Comparison of ENCODE assay signal across 9 mouse cellular contexts in genomic region chr2:109904171-109904821, GRCm38 (mm10). TPM values are rescaled to one million over a fixed set of nuclear protein-coding genes. Genes with fewer than 3 reads are reported as not detected.
A peak's percentile ranks its signal among the peaks of the same experiment; 100 is the strongest.
DNase-seq lines count a peak whose midpoint lies in the region; ATAC-seq lines count a peak whose summit lies in the region.
"Had no signal": no experiment of that assay in that cellular context is flagged by ENCODE, and none has a peak within 500 bp of the region (broad histone marks: within the 10 kb centered on the region; RNA-seq: fewer than 3 reads in every experiment).

No protein-coding gene starts in this region.

- no peaks in the 10 kb centered on the region for H3K4me1 ChIP-seq in hindbrain, embryonic 16.5 days (ENCODE audit: control insufficient read depth, insufficient read depth, low read depth, low read length)

- no peak overlapping the region for H3K4me2 ChIP-seq in hindbrain, embryonic 16.5 days (ENCODE audit: low read length)

- no peaks in the 10 kb centered on the region for H3K9me3 ChIP-seq in hindbrain, embryonic 16.5 days (ENCODE audit: control insufficient read depth, low read length)
- H3K9me3 ChIP-seq: megakaryocyte, embryonic 14.5 days had no signal

- H3K27me3 ChIP-seq in hindbrain, embryonic 16.5 days (replicated peaks; ENCODE audit: control insufficient read depth, insufficient read depth, low read length), result no peaks in the 10 kb centered on the region

- no peak overlapping the region for H3K27ac ChIP-seq in hindbrain, embryonic 16.5 days (ENCODE audit: low read depth, low read length)

- under 1% methylated on average over 7 of the region's 7 CpGs for WGBS in hindbrain, embryonic 16.5 days

- ATAC-seq in hindbrain, embryonic 16.5 days, result peak; percentile 81

- no peak overlapping the region for H3K4me3 ChIP-seq in hindbrain, embryonic 16.5 days (ENCODE audit: low read length)
- H3K4me3 ChIP-seq: megakaryocyte, embryonic 14.5 days had no signal

- peaks cover 10% of the 10 kb centered on the region for H3K36me3 ChIP-seq in hindbrain, embryonic 16.5 days (ENCODE audit: control insufficient read depth, insufficient read depth, low read length)

- DNase-seq in Muller cell, postnatal 12 days (ENCODE audit: inconsistent ontology term), result peak; percentile 82
- peak; percentile 88 for DNase-seq in cerebellum, adult 8-10 months
- DNase-seq in frontal cortex, postnatal 10 days (ENCODE audit: low spot score in 2 of 2), result peak; percentile 69 to 86
- DNase-seq in layer of hippocampus, postnatal 36 days, result peak; percentile 80 to 86
- peak; percentile 92 for DNase-seq in lung, postnatal 36 days
- DNase-seq in retina, postnatal 7 days (ENCODE audit: low read depth, low spot score), result peak; percentile 85
- DNase-seq in thymus, postnatal 4 days, result peak; percentile 85

- H3K9ac ChIP-seq in hindbrain, embryonic 16.5 days (ENCODE audit: low read depth, low read length), result no peak overlapping the region

RNA-seq across cellular contexts. Expression of gene Lgr4, which starts 13.2 kb away (rescaled TPM):
- 7.0 and 7.7 TPM in 2 replicates for polyA plus RNA-seq in hindbrain, embryonic 16.5 days (2015; fragmentation: Nextera tagmentation; extraction: Ambion mirVana)
- 10 to 100 TPM; 32.7 to 34.3 TPM for total RNA-seq in layer of hippocampus, postnatal 36 days (2021)

RNA-seq across cellular contexts. Expression of gene Lin7c, which starts 13.6 kb away (rescaled TPM):
- 187 and 194 TPM in 2 replicates for polyA plus RNA-seq in hindbrain, embryonic 16.5 days (2015; fragmentation: Nextera tagmentation; extraction: Ambion mirVana)
- total RNA-seq in layer of hippocampus, postnatal 36 days (2021), result 100 to 1,000 TPM; 117 to 125 TPM
